Mouse (Mus musculus): ENCODE results near the gene Ccdc152.
A peak's percentile ranks its signal among the peaks of the same experiment; 100 is the strongest.
"Not testable (repeated sequence)": the region's sequence is repeated elsewhere in the genome, so short reads cannot be mapped to it uniquely, and the experiment has no call there.

The Ccdc152 gene

DNA sequence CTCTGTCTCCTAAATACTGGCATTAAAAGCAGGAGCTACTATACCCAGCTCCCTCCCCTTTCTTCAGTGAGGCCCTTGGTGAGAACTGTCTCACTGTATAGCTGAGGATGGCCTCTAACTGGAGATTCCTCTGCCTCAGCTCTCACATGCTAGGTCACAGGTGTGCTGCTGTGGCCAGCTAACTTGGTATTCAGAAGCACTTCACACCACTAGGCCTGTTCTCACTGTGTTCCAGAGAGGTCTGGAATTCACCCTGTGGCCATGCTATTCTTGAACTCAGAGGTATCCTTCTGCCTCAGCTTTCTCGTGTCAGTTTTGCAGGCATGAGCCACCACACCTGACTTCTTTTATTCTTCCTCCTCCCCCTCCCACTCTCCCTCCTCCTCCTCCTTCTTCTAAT lies 30.1 kb downstream of the Ccdc152 start:
- DNase-seq: no peak

DNA sequence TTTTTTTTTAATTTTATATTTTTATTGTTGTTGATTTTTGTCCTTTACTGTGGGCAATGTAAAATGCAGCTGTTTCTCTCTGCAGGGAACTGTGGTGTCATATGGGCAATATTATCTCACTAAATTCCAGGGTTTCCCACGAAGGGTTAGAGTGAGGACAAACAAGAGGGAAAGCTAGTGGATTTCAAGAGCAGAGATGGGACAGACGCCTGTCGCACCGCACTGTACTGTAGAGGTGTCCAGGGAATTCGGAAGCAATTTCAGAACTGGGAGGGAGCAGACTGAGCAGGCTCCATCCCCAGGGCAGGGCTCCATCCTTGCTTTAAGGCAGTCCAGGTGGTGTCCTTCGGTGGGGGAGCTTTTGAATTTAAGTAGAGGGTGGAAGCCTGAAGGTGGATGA lies 32.1 kb downstream of the Ccdc152 start:
- peak; percentile 52 for DNase-seq

DNA sequence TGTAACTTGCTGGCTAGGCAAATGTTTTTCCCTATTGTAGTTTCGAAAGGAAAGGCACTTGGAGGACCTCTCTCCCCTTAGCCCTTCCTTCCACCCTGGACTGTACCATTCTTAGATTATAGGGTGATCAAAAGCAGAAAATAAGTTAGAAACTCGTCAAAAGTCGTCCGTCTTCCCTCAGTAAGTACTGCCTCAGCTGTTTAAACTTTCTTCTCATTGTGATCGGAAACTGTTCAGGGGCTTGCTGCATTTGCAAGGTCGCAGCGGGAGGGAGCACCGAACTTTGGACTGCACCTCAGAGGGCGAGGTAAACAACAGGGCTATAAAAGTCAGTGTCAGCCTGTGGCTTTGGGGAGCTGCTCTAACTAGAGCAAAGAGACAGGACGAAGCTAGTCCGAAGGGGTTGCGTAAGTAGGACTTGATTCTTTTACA lies 32.7 kb downstream of the Ccdc152 start:
- peak; percentile 91 for DNase-seq

DNA sequence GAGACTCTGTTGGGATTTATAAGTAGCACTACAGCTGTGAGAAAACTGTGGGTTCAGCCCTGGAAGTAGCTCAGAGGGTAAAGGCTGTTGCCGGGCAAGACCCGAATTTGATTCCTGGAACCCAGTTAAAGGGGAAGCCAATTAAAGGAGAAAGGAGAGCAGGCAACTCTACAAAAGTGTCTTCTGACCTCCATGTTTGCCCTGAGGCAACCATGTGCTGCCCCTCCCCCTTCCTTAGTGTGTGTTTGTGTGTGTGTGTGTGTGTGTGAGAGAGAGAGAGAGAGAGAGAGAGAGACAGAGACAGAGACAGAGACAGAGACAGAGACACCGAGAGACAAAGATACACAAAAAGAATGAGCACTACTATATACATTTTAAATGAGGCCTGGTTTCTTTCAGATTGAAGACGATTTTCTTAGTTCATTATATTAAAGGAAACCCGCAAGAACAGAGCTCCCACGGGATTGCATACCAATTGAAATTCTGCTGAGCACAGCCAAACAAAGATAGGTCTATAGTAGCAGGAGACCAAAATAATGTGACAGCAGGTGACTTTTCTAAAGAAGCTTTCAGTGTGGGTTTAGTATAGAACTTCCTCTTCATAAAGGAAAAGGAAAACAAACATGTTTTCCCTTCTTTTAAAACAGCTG lies 33.2 kb downstream of the Ccdc152 start:
- DNase-seq: peak; percentile 55

DNA sequence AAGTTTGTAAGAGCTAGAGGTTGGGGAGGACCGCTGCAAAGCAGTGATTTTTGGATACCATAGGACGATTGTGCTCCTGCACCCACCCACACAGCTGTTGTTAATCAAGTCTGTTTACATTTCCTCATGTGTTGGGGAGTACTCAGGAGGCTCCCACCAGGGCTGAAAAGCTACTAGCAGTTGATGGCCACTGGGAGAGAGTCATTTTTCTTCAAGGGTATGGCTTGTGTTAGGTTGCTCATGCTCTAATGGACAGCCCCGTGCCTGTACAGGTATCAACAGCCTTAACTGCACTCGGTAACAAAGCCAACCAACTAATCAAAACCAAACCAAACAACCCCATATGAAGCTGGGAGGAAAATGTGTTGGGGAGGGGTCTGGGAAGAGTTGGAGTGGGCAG lies 33.8 kb downstream of the Ccdc152 start:
- no peak for DNase-seq

DNA sequence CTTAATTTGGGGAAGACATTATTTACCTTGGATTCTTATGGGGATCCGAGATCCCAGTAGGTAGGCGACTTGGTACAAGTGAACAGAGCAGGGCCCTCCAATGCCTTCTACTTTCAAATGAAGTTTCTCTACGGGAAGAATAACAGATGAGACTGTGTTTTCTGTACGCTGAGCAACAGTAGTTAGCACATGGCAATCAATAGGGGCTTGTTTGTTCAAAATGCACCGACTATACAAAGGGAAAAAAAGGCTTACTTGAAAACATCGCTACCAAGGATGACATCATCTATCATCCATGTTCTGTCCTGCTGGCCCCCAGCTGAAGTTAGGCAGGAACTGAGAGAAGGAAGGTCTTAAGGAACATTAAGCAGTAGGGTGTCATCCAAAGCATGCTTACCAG lies 35.1 kb downstream of the Ccdc152 start, which contains the start of gene Selenop:
Gene Selenop (plus strand): TSS at position 301 of the 400 bp plus-strand sequence.
- no peak for DNase-seq

DNA sequence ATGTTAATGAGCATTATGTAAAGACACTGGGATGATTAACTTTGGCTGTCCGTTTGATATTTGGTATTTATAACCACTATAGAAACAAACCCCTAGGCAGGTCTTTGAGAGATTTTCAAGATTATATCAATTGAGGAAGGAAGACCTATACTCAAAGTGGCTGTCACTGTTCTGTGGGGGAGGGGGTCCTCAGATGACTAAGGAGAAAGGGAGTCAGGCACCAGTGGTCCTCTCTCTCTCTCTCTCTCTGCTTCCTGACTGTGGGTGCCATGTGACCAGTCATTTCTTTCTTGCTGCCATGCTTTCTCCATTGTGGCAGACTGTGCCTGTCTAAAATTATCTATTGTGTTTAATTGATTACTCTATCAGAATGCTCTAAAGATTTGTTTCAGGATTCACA lies 38.5 kb downstream of the Ccdc152 start:
- no peak for DNase-seq

DNA sequence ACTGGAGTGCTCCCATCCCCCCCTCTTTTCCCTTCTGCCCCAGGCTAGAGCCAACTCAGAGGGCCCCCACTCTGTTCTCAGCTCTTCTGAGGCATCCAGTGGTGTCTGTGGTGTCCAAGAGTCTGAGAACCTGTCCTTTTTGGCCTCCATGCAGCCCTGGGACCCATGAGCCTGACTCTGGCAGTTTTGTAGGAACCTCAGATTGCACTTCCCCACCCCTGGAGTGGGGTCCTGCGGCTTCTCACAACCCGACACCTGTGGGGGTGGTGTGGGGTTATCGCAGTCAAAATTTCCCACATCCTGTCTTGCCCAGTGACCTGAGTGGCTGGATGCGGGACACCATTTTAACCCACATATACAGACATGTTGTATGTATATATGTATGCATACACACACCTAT lies 39.0 kb downstream of the Ccdc152 start:
- no peak for DNase-seq

DNA sequence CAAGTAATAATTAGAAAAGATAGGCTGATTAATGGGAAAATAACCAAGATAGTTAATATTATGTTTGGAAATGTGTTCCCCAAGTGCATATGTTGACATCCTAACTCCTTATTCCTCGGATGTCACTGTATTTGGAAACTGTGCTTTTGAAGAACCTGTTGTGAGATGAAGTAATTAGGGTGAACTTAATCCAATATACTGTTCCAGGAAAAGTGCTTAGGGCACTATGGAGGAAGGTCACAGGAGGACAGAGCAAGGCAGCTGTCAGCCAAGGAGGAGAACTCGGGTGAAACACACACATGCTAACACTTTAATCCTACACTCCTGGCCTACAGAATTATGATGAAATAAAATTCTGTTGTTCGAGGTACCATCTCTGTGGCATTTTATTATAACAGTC lies 40.4 kb downstream of the Ccdc152 start:
- DNase-seq: no peak

DNA sequence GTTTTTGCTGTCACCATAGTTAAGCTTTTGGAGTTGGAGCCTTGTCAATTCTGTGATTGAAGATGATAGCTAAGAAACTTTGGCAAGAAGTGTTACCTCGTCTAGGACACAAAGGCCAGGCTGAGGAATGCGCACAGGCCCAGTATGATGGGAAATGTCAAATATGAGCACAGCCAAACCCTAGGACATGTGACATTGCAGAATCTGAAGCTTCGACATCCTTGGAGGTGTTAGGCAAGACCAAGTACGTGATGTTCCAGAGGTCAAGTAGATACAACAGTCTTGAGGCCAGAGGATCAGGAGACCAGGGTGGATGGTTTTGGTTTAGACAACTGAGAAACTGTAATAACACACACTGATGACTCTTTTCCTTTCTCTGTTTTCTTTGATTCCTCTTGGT lies 43.0 kb downstream of the Ccdc152 start:
- DNase-seq: peak; percentile 48

DNA sequence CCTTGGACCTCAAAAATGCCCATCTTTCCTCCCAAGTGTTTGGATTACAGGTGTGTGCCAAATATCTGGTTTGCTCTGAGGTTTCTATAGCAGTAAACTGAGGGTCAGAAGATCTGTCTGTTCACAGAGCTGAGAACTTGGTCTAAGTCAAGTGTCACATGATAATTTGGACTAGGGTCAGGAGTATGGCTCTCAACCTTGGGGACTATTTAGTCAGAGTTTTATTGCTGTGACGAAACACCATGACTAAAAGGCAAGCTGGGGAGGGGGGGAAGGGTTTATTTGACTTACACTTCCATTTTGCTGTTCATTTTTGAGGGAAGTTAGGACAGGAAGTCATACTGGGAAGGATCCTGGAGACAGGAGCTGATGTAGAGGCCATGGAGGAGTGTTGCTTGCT lies 44.3 kb downstream of the Ccdc152 start:
- DNase-seq: no peak

DNA sequence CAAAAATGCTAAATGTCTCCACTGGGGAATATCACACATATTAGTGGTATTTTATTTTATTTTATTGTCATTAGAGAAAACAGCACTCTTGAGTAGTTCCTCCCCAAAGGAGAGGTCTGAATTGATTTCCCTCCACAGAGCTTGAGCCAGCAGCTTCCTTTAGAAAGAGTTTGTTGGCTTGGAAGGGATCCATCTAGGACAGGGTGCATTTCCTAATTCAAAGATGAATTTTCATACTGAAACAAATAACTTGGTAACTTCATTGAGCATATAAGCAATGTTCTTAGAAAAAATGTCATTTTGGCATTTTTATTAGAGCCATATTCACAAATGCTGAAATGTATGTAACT lies 51.6 kb downstream of the Ccdc152 start:
- DNase-seq: no peak

DNA sequence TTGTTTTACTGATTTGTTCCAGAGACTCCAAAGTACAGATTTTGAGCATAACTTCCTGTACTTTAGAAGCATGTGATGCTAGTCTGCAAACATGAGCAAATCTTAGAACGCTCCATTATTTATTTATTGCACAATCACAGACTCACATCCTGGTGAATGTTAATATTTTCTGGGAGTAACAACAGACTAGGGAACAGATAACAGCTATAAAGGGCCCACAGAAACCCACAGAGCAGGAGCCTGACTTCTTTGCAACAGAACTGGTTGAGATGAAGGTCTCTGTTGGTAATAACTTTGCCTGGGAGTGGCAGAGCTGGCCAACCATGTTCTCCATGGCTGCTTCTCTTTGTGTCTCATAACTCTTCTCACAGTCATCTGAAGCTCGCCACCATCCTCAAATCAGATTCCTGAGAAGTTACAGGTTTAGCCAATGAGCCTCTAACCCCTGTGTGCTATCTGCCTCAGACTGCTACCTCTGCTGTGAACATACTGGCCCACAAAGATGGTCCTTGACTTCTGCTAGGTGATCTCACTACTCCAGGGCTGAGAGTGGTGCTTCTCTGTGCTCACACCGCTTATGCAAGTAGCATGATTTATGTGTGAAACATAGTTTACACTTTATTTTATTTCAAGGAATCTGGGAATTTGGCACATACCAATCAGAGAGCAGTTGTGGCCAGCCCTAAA lies 52.2 kb downstream of the Ccdc152 start:
- DNase-seq: peak; percentile 73

DNA sequence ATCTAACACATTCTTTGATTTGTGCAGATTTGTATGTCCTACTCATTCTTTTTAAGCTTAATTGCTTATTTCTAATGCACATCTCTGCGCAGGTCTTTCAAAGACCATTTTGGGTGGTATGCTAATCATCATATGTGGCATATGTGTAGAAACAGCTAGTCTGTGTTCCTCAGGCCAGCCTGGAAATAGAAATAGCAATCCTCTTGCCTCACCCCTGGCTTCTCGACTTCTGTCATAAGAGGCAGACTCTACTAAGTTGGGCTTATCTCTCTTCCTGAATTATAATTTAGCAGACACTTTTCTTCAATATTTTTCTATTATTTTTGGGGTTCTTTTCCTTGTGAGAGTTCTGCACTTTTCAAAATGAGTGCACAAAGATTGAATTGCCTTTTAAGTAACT lies 52.7 kb downstream of the Ccdc152 start:
- DNase-seq: peak; percentile 55

DNA sequence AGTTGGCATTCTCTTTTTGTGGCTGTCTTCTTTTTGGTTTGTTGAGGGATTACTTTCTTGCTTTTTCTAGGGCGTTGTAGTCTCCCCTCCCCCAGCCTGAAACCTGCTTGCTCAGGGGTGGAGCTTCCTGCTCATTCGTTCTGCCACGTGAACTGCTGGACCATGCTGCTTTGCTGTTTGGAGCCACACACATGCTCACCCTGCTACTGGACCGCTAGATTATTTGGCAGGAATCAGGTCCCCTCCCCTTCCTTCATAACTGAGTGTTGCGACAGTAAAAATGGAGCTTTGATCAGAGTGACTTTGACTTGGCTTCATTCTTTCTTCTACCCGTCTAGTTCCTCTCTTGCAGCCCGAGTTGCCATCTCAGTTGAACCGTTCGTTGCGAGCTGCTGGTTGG lies 58.3 kb downstream of the Ccdc152 start:
- DNase-seq: not testable (repeated sequence)

DNA sequence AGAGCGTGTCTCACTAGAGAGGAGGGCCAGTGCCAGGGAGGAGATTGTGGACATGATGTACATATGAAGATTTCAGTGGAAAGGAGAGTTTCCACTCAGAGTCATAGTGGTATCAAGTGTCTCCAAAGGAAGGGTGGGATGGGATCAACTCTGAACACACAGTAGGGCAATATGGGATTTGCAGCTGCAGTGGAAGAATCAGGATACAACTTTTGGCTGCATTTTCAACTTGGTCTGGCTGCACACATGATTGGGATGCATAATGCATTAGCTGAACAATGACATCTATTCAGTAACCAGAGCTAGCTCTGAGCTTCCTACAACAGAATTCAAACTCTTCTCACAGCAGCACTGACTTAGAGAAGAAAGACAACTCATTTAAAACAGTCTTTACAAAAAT lies 65.4 kb downstream of the Ccdc152 start:
- DNase-seq: no peak

DNA sequence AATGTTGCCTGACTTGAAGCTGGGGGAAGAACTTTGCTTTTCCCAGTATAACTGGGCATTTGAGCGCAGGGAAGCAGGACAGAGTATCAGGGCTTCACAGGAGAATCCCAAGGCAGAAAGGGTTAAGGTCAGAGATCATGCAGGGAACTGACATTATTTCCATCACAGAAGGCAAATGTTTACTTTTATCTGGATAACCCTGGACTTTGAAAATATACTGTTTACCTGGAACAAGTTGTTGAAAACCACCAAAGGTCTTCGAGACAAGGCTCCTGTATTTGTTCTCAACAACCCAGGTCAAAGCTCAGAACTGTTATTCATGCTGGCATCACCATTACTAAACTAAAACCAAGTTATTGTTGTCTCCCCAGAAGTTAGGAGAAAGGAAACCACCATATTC lies 67.0 kb downstream of the Ccdc152 start:
- DNase-seq: no peak

DNA sequence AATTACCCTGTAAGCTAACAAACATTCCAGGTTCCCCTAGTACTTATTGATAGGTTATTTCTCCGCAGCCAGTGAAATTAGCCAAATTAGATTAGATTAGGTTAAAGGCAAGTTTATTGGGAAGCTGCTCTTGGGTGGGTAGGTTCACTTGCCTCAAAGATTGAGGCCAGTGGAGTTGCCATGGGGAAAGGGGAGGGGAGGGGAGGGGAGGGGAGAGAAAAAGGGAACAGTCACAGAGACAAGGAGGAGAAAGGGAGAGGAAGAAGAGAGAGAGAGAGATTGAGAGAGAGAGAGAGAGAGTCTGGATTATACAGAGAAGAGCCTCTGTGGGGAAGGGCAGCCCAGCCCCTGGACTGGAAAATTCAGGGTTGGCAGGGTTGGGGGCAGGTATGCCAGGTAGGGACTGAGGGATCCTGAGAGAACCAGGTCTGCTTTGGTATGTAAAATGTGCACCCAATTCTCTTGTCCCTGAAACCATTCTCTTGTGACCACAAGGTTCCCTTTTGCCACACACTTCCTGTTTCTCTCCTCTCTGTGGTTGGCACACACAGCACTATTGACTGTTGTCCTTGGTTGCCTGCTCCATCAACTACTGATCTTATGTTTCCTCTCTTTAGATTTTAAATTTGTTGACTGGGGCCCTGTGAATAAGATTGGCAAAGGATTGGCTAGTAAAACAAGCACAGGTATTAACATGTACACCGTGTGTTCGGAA lies 69.3 kb downstream of the Ccdc152 start:
- DNase-seq: peak; percentile 56

DNA sequence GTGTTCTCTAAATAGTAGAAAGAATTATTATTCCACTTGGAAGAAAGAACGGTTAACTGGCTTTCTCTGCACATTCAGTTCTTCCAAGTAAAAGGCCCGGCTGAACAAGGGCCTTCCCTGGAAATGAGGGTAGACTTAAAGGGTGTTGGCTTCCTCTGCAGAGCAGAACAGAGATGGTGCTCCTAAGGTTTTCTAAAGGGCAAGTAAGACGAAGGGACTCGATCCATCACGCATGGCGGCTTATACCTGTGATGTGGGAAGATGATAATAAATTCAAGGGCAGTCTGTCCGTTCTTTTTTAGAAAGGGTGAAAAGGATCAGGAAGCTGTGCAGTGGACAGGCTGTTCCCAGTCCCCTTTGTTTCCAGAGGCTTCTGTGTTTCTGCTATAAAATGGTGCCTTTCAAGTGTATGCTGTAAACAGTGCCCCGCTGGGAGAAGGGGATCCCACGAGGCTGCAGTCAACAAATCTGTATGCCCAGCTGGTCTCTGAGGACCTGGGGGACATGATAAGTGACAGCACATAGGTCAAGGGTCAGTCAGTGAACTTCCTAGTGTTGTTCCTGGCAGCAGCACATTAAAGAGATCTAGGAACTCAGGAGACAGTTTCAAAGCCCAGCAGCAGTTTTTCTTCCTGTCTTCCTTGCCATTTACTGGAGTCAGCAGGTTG lies 71.0 kb downstream of the Ccdc152 start:
- DNase-seq: peak; percentile 63

DNA sequence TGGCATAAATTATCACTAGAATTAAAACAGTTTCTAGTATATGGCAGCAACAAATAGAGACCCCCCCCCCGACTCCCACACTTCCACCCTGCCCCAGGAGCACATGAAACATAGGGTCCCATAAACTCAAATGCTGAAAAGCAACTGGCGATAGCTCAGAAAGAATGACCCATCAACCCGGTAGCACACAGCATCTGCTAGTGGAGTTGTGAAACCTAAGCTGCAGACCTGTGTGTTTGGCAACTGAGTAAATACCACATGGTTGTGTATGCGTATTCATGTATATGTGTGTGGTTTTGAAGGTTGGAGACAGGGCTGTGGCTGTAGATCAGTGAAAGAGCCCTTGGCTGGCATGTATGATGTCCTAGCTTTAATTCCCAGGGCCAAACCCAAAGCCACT lies 72.3 kb downstream of the Ccdc152 start:
- no peak for DNase-seq

All from lung, postnatal 36 days (tissue).